Mouse (Mus musculus) intestine, embryonic 14.5 days (tissue): ENCODE results near the gene Hcrt. TPM values are rescaled to one million over a fixed set of nuclear protein-coding genes. Genes with fewer than 3 reads are reported as not detected.

Experiments
- ATAC-seq: fragments of 200-750 bp; cut with Nextera tagmentation; replicated peaks from 2 replicates; pipeline ENCODE4 v1.8.0; 2017; ENCODE audit warnings: low read depth, moderate number of reproducible peaks, moderate TSS enrichment, moderate library complexity; ENCODE audit not compliant: low FRiP score, low TSS enrichment
- DNase-seq: peaks from one replicate; pipeline ENCODE4 v3.0.0-alpha.2; 2018; ENCODE audit warnings: low spot score
- H3K27ac ChIP-seq: fragments of 300-500 bp; sonication (generic); 2 replicates; pipeline ENCODE4 v1.5.1; 2014; ENCODE audit warnings: low read depth, mild to moderate bottlenecking, control low read depth
- H3K27me3 ChIP-seq: fragments of 300-500 bp; sonication (generic); replicated peaks from 2 replicates; pipeline ENCODE4 v1.6.1; 2014; ENCODE audit warnings: low read length, control low read depth; ENCODE audit not compliant: control insufficient read depth, insufficient read depth
- H3K36me3 ChIP-seq: fragments of 300-500 bp; sonication (generic); 2 replicates; pipeline ENCODE4 v1.6.1; 2014; ENCODE audit warnings: low read length, control low read depth; ENCODE audit not compliant: control insufficient read depth, insufficient read depth
- H3K4me1 ChIP-seq: fragments of 300-500 bp; sonication (generic); replicated peaks from 2 replicates; pipeline ENCODE4 v1.6.1; 2014; ENCODE audit warnings: low read length, control low read depth, mixed read lengths; ENCODE audit not compliant: control insufficient read depth, insufficient read depth
- H3K4me2 ChIP-seq: fragments of 300-500 bp; sonication (generic); 2 replicates; pipeline ENCODE4 v1.6.1; 2014; ENCODE audit warnings: low read length
- H3K4me3 ChIP-seq: fragments of 300-500 bp; sonication (generic); 2 replicates; pipeline ENCODE4 v1.5.1; 2014; ENCODE audit warnings: low read depth, low read length, control low read depth, mixed read lengths
- H3K9ac ChIP-seq: fragments of 300-500 bp; sonication (generic); 2 replicates; pipeline ENCODE4 v1.6.1; 2014; ENCODE audit warnings: mild to moderate bottlenecking, low read length
- H3K9me3 ChIP-seq: fragments of 300-500 bp; sonication (generic); 2 replicates; pipeline ENCODE4 v1.6.1; 2016; ENCODE audit warnings: low read length, control low read depth; ENCODE audit not compliant: control insufficient read depth
- whole genome bisulfite sequencing: fragments of 180-500 bp; shearing (Covaris S2); extraction: QIAGEN DNeasy Blood & Tissue Kit; methylation state at CpG from one replicate; pipeline ENCODE4 v1.1.7; 2014; 5-methylcytosine and 5-hydroxymethylcytosine counted together
- polyA plus RNA-seq: library from polyadenylated mRNA; unstranded; fragments of >200 nt; fragmentation: Nextera tagmentation; extraction: Ambion mirVana; gene quantifications from 2 replicates; pipeline ENCODE4 v1.2.1, GENCODE M21; 2014

The Hcrt gene
- polyA plus RNA-seq, 1 experiment from 2014 or later: not detected

- Histone ChIP-seq H3K27ac (no peak overlapping the region), H3K36me3 (0 out of 2 replicates have a peak, but pooled peaks cover 7% of the 10 kb centered on the region), H3K4me2 (peak overlapping the region; percentile 86), H3K9ac (0 out of 2 replicates have a peak overlapping the region, but pooled peaks have one; percentile 92), H3K4me1 (peaks cover 18% of the 10 kb centered on the region), H3K27me3 (no peaks in the 10 kb centered on the region), H3K4me3 (peak overlapping the region; percentile 98), H3K9me3 (no peaks in the 10 kb centered on the region)
- no peak for ATAC-seq
- WGBS: 68% methylated on average over 4 of the region's 4 CpGs
- no peak for DNase-seq
Observed at GRCm38 (mm10) chr11:100736746-100737080, 26.0 kb downstream of the Hcrt start.

- no peaks in the 10 kb centered on the region for H3K27me3 ChIP-seq
- 71% methylated on average over 14 of the region's 14 CpGs for WGBS
- H3K36me3 ChIP-seq: 0 out of 2 replicates have a peak, but pooled peaks cover 7% of the 10 kb centered on the region
- H3K9me3 ChIP-seq: no peaks in the 10 kb centered on the region
- no peak for ATAC-seq
- no peak overlapping the region for H3K27ac ChIP-seq
- H3K9ac ChIP-seq: peak overlapping the region; percentile 21; the same call in 1 of the 2 replicates
- DNase-seq: no peak
- peak overlapping the region; percentile 86 for H3K4me2 ChIP-seq
- no peak overlapping the region for H3K4me3 ChIP-seq
- peaks cover 18% of the 10 kb centered on the region for H3K4me1 ChIP-seq
Observed at GRCm38 (mm10) chr11:100735954-100736745, 26.6 kb downstream of the Hcrt start.

GRCm38 (mm10) chr11:100735134-100735865 is 27.4 kb downstream of the Hcrt start:
- ATAC-seq (no peak), DNase-seq (no peak)
- no peak overlapping the region for H3K27ac ChIP-seq
- no peaks in the 10 kb centered on the region for H3K9me3 ChIP-seq
- no peak overlapping the region for H3K9ac ChIP-seq
- peaks cover 18% of the 10 kb centered on the region for H3K4me1 ChIP-seq
- no peak overlapping the region for H3K4me2 ChIP-seq
- H3K4me3 ChIP-seq: no peak overlapping the region
- 88% methylated on average over 9 of the region's 9 CpGs for WGBS
- no peaks in the 10 kb centered on the region for H3K27me3 ChIP-seq
- H3K36me3 ChIP-seq: 0 out of 2 replicates have a peak, but pooled peaks cover 7% of the 10 kb centered on the region

GRCm38 (mm10) chr11:100730477-100731205 is 32.1 kb downstream of the Hcrt start:
- DNase-seq (no peak), ATAC-seq (no peak)
- Histone ChIP-seq H3K4me3 (no peak overlapping the region), H3K9me3 (no peaks in the 10 kb centered on the region), H3K9ac (no peak overlapping the region), H3K36me3 (peaks cover 7% of the 10 kb centered on the region; the same call in 1 of the 2 replicates), H3K4me1 (no peaks in the 10 kb centered on the region; the same call in 1 of the 2 replicates), H3K4me2 (no peak overlapping the region), H3K27ac (no peak overlapping the region), H3K27me3 (no peaks in the 10 kb centered on the region)
- 85% methylated on average over 6 of the region's 6 CpGs for WGBS

GRCm38 (mm10) chr11:100729976-100730375 is 32.8 kb downstream of the Hcrt start:
- Histone ChIP-seq H3K9me3 (no peaks in the 10 kb centered on the region), H3K27ac (no peak overlapping the region), H3K9ac (no peak overlapping the region), H3K4me2 (no peak overlapping the region), H3K36me3 (peaks cover 7% of the 10 kb centered on the region; the same call in 1 of the 2 replicates), H3K4me3 (no peak overlapping the region), H3K27me3 (no peaks in the 10 kb centered on the region), H3K4me1 (peaks cover 5% of the 10 kb centered on the region)
- DNase-seq: no peak
- 85% methylated on average over 4 of the region's 4 CpGs for WGBS
- ATAC-seq: no peak

GRCm38 (mm10) chr11:100728601-100729000 is 34.1 kb downstream of the Hcrt start:
- 87% methylated on average over 6 of the region's 6 CpGs for WGBS
- DNase-seq: no peak
- Histone ChIP-seq H3K4me3 (no peak overlapping the region), H3K27ac (no peak overlapping the region), H3K9ac (no peak overlapping the region), H3K4me2 (no peak overlapping the region), H3K4me1 (peaks cover 10% of the 10 kb centered on the region), H3K36me3 (peaks cover 7% of the 10 kb centered on the region; the same call in 1 of the 2 replicates), H3K9me3 (no peaks in the 10 kb centered on the region), H3K27me3 (no peaks in the 10 kb centered on the region)
- ATAC-seq: no peak

GRCm38 (mm10) chr11:100727201-100727600 is 35.5 kb downstream of the Hcrt start:
- Histone ChIP-seq H3K4me3 (no peak overlapping the region), H3K4me1 (peaks cover 10% of the 10 kb centered on the region), H3K27me3 (no peaks in the 10 kb centered on the region), H3K36me3 (peaks cover 2% of the 10 kb centered on the region; the same call in 1 of the 2 replicates), H3K9me3 (no peaks in the 10 kb centered on the region), H3K4me2 (no peak overlapping the region), H3K9ac (no peak overlapping the region), H3K27ac (no peak overlapping the region)
- 95% methylated on average over 3 of the region's 3 CpGs for WGBS
- DNase-seq (no peak), ATAC-seq (no peak)

- Histone ChIP-seq H3K36me3 (no peaks in the 10 kb centered on the region; the same call in 1 of the 2 replicates), H3K27me3 (no peaks in the 10 kb centered on the region), H3K4me1 (peaks cover 14% of the 10 kb centered on the region), H3K27ac (peak overlapping the region; percentile 55), H3K4me3 (no peak overlapping the region), H3K4me2 (no peak overlapping the region), H3K9ac (no peak overlapping the region), H3K9me3 (no peaks in the 10 kb centered on the region)
- WGBS: 25% methylated on average over 5 of the region's 5 CpGs
- DNase-seq: no peak
- ATAC-seq: no peak
Observed at GRCm38 (mm10) chr11:100724919-100725512, 37.7 kb downstream of the Hcrt start.
